ENCODE assay signal across 28 mouse cellular contexts in the genomic region with DNA sequence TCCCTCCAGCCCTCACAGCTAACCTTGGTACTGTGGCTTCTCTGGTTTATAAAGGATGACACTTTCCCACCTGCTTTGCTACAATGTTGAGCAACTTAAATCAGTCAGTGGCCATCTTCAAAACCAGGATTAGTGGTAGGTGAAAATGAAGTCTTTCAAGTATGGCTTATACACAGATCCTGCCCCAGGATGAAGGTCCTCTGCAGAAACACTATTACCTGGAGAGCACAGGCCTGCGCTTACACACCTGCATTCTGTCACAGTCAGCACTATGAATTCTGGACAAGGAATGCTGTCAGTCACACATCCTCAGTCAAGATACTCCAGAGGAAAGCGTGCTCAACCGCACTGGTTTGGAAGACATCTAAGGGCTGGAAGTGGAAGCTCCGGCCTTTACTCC.
"Had no signal": no experiment of that assay in that cellular context is flagged by ENCODE, and none has a peak within 500 bp of the region (broad histone marks: within the 10 kb centered on the region; RNA-seq: fewer than 3 reads in every experiment).

No protein-coding gene starts in this region.

- H3K27me3 ChIP-seq: heart, embryonic 12.5 days; heart, embryonic 13.5 days; heart, embryonic 15.5 days; hindbrain, embryonic 12.5 days; hindbrain, embryonic 13.5 days; hindbrain, embryonic 15.5 days; intestine, embryonic 15.5 days; kidney, embryonic 15.5 days had no signal

- H3K9me3 ChIP-seq: heart, embryonic 12.5 days; heart, embryonic 13.5 days; heart, embryonic 15.5 days; hindbrain, embryonic 10.5 days; hindbrain, embryonic 12.5 days; hindbrain, embryonic 13.5 days; hindbrain, embryonic 15.5 days; intestine, embryonic 15.5 days; kidney, embryonic 15.5 days had no signal

- H3K27ac ChIP-seq: heart, embryonic 13.5 days; heart, embryonic 15.5 days; hindbrain, embryonic 10.5 days; hindbrain, embryonic 12.5 days; hindbrain, embryonic 13.5 days; hindbrain, embryonic 14.5 days; hindbrain, embryonic 15.5 days; hindbrain, postnatal 0 days; intestine, embryonic 15.5 days; kidney, embryonic 15.5 days; kidney, postnatal 0 days; layer of hippocampus, adult 2 months; left cerebral cortex, adult 2 months had no signal

- H3K4me3 ChIP-seq: heart, embryonic 12.5 days; heart, embryonic 13.5 days; heart, embryonic 15.5 days; hindbrain, embryonic 10.5 days; hindbrain, embryonic 12.5 days; hindbrain, embryonic 13.5 days; hindbrain, embryonic 15.5 days; intestine, embryonic 15.5 days; kidney, embryonic 15.5 days; layer of hippocampus, adult 2 months; left cerebral cortex, adult 2 months had no signal

- DNase-seq: heart, postnatal 10 days; heart, postnatal 14 days; heart, postnatal 4 days; kidney, adult 11 months; kidney, adult 18-20 months; kidney, adult 2 months; kidney, adult 8-10 months; kidney, adult 9 months; kidney, postnatal 10 days; kidney, postnatal 14 days; kidney, postnatal 36 days; kidney, postnatal 4 days; layer of hippocampus, adult 9-11 months; layer of hippocampus, postnatal 36 days had no signal
